Mouse (Mus musculus) spleen, postnatal 14 days (tissue): Measurements from ENCODE around the gene Cdc42.

Experiments
- DNase-seq, 2 experiments: peaks; one replicate each; pipeline ENCODE4 v3.0.0; 2021 to 2022; ENCODE audit warnings: low spot score in 2 of 2

Gene Cdc42

DNA sequence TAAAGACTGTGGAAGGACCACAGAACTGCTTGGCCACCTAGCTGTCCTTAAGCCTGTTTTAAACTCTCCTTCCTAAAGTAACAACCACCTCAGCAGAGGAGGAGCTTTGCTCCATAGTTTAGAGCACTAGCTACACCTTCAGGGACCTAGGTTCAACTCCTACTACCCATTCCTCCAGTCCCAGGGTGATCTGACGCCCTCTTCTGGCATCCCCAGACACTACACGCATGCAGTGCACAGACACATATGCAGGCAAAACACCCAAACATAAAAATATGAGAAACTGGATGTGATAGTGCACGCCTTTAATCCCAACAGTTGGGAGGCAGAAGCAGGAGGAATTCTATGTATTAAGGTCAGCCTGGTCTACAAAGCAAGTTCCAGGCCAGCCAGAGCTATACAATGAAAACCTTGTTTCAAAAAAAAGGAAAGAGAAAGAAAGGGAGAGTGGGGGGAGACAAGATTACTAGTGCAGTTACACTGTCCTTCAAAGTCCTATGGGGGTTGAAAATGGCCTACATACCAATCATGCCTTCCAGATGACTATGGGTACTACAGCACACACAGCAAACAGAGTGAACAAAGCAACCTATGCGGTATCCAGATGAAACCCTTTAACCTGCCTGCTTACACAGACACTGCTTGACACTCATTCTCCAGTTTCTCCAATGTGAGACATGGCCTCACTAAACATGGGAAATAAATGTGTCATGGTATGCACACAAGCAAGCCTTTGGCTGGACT is 41.3 kb downstream of the Cdc42 start:
- DNase-seq, result no peak

GRCm38 (mm10) chr4:137315061-137315460 is 42.5 kb downstream of the Cdc42 start:
- no peak for DNase-seq

DNA sequence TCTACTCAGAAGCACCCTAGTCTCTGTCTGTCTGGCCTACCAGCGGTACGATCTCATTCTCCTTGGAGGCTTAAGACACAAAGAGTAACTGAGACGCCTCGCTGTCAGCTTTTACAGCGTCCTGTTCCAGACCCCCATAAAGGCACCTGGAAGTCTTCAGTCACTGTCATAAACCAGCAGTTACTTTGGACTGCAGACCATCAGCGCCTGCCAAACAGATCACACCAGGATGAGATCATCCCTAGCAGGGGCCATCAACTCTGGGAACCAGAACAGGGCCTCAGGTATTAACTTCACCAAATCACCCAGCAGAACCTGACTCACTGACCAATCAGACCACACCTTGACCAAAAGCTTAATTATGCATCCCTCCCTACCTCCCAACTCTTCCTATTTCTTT is 43.0 kb downstream of the Cdc42 start:
- no peak for DNase-seq

- no peak for DNase-seq
Observed at GRCm38 (mm10) chr4:137313511-137313910, 44.0 kb downstream of the Cdc42 start.

GRCm38 (mm10) chr4:137308377-137308776 is 49.1 kb downstream of the Cdc42 start:
- no peak for DNase-seq

GRCm38 (mm10) chr4:137306991-137307706 is 50.4 kb downstream of the Cdc42 start:
- no peak for DNase-seq

- DNase-seq, result no peak
Observed at GRCm38 (mm10) chr4:137306577-137306888, 51.0 kb downstream of the Cdc42 start.

DNA sequence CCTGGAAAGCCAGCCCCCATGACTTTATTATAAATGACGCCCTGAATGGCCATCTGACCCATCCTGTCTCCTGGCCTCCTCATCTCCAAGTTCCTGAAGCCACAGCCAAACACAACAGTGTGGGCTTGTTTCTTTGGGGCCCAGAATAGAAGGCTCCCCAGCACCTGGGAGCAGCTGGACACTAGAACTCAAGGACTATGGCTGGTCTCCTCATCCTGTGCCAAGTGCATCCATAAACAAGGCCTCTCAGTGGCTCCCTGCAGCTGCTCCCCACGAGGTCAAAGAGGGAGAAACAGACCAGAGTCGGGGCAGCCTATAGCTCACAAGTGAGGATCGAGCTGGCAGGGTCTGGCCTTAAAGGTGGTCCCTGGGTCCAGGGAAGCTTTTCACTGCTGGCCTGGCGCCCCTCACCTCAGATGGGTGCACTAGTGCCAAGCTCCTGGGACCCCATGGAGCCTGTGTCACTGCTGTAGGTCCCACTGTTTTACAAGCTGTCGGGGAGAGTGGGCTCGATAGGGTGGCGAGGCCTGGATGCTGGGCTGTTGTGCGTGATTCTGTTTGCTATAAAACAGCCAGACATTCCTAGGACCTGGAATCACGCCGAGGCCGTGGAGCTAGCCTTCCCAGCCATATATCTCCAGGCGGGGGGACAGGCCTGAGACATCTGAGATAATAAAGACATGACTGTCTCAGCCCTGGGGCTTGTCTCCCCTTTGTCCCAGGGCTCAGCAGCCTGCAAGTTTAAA is 51.5 kb downstream of the Cdc42 start:
- no peak for DNase-seq

GRCm38 (mm10) chr4:137305066-137305465 is 52.5 kb downstream of the Cdc42 start:
- DNase-seq, result no peak

GRCm38 (mm10) chr4:137304106-137304505 is 53.4 kb downstream of the Cdc42 start:
- no peak for DNase-seq

- no peak for DNase-seq
Observed at GRCm38 (mm10) chr4:137301635-137302034, 55.9 kb downstream of the Cdc42 start.

- DNase-seq, result no peak
Observed at GRCm38 (mm10) chr4:137300227-137300626, 57.3 kb downstream of the Cdc42 start.

DNA sequence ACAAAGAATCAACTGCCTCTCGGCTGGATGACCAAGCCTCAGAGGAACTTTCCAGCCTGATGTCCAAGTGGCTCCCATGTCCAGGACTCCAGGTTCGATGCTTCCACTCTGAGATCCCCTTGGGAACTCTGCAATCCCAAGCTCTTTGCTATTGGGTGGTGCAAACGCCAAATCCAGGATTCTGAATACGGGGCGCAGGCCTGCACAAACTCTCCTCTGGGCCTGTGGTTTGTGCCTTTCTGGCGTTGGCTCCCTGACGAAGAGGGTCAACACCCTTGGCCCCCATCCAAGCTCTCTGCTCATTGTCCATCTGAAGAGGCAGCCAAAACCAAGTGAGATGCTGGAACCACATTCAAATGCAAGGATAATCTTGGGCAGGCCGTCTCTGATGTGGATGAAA is 59.1 kb downstream of the Cdc42 start:
- no peak for DNase-seq

- DNase-seq, result no peak
Observed at GRCm38 (mm10) chr4:137297611-137298010, 59.9 kb downstream of the Cdc42 start.

DNA sequence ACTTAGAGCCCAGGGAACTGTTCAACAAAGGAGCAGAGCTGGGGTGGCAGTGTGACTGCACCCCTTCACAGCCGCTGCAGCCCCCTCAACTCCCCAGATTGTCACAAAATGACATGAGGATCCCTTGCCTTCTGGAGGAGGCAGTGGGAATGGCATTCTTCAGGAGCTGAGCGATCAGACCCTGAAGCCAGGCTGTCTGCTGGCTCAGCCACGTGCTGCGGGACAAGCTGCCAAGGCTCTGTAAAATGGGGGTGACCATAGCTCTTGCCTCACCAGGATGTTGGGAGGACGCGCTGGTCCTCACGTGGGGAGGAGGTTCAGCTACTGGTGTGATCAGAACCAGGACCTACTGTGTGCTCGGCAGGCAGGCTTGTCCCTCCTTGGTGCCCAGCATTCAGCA is 62.6 kb downstream of the Cdc42 start:
- DNase-seq, result no peak

DNA sequence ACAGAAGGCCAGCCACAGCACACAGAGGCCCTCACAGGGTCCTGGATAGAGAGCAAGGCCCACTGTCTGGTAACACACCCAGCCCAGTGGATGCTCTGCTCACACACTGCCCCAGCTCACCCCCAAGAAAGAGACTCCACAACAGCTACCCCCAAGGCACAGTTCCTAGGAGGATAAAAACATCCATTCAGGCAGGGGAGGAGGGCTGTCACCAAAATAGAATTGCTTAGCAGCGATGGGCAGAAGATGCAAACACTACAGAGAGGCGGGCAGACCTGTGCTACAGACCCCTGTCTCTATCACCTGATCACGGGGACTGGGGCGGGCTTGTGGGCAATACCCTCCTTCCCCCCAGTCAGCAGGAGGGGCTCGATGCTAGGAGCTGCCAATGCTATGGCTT is 63.0 kb downstream of the Cdc42 start:
- no peak for DNase-seq

- no peak for DNase-seq
Observed at GRCm38 (mm10) chr4:137294032-137294431, 63.5 kb downstream of the Cdc42 start.

DNA sequence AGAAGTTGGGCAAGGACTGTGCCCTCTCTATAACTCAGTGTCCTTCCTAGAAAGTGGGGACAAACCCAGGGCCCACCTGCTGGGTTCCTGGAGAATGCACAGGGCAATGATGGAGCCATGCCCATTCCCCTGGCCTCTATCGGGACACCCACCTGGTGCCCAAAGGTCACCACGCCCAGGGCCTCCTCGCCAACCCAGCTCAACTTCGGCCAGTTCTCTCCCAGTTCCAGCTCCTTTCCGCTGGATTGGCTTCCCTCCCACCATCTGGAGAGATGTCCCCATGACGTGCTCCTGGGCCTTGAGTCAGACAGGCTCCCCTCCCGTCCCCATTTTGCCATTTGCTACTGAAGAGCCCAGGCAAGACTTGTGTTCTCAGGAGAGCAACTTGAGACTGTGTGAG is 64.9 kb downstream of the Cdc42 start:
- DNase-seq, result no peak

- DNase-seq, result no peak
Observed at GRCm38 (mm10) chr4:137290250-137290649, 67.3 kb downstream of the Cdc42 start.

GRCm38 (mm10) chr4:137289701-137290100 is 67.8 kb downstream of the Cdc42 start:
- no peak for DNase-seq

- peak in 1 of 2 experiments; percentile 16 for DNase-seq
Observed at GRCm38 (mm10) chr4:137287818-137288217, 69.7 kb downstream of the Cdc42 start.

- DNase-seq, result no peak
Observed at GRCm38 (mm10) chr4:137287206-137287605, 70.3 kb downstream of the Cdc42 start.

DNA sequence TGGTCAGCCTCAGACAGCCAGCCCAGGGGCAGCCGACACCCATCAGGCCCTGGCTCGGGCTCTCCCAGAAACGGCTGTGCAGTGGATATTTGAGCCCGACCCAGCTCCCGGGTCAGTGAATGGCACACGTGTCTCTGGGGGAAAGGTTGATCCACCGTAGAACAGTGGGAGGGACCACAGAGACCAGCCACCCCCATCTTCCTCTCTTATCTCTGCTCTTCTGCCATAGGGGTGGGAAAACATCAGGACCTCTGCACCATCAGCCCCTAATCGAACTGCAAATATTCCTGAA is 70.9 kb downstream of the Cdc42 start:
- no peak for DNase-seq
